Mouse (Mus musculus): Measurements from ENCODE around the gene Zfr. TPM values are rescaled to one million over a fixed set of nuclear protein-coding genes. Genes with fewer than 3 reads are reported as not detected.

Gene Zfr
- polyA plus RNA-seq, 1 experiment = 1.5 TPM

DNA sequence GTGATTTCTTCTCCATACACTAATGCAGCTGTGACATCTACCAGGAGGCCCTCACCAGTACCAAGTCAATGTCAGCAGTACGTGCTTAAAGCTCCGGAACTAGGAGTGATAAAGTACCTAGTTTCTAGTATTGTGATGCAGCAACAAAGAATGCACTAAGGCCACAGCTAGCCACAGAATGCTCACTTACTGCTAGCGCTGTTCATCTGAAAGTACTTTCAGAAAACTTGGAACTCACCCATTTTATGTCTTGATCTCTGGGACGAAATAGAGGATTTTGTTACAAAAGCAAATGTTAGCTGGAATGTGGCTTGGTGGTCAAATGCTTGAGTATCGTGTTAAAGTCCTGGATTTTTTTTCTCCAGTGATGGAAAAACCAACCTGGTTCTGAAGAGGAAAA, 30.0 kb upstream of the Zfr start:
- H3K36me3 ChIP-seq (ENCODE audit: control insufficient read depth) = no peaks in the 10 kb centered on the region
- H3K9me3 ChIP-seq (ENCODE audit: control insufficient read depth, low read length) = no peaks in the 10 kb centered on the region
- H3K4me3 ChIP-seq (replicated peaks) = no peak overlapping the region
- H3K4me1 ChIP-seq (ENCODE audit: control insufficient read depth) = no peaks in the 10 kb centered on the region; the same call in 1 of the 2 replicates
- no peaks in the 10 kb centered on the region for H3K27me3 ChIP-seq (ENCODE audit: control insufficient read depth)
- TF ChIP-seq TAL1 (IDR thresholded peaks at IDR 0.05; ENCODE audit: low read length) = no peak
- TF ChIP-seq GATA1 (IDR thresholded peaks at IDR 0.05; ENCODE audit: low read length) = no peak

DNA sequence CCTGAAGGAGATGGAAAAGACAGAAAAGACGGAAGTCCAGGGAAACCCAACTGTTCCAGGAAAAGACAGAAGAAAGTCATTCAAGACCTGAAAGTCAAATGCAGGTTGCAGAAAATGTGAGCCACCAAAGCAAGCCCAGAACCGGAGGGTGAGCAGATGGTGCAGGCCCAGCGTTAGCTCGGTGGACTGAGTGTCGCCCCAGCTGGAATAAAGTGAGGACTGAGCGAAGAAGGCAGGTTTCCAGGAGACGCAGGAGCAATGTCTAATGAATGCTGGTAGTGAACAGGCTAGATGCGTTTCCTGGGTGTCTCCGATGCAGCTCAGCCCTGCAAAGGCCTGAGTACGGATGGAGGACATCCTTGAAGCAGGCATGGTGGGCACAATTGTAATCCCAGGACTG, 29.5 kb upstream of the Zfr start:
- Histone ChIP-seq H3K27me3 (ENCODE audit: control insufficient read depth) (no peaks in the 10 kb centered on the region), H3K9me3 (ENCODE audit: control insufficient read depth, low read length) (no peaks in the 10 kb centered on the region), H3K4me3 (replicated peaks) (no peak overlapping the region), H3K4me1 (ENCODE audit: control insufficient read depth) (no peaks in the 10 kb centered on the region; the same call in 1 of the 2 replicates), H3K36me3 (ENCODE audit: control insufficient read depth) (no peaks in the 10 kb centered on the region)
- TF ChIP-seq TAL1 (IDR thresholded peaks at IDR 0.05; ENCODE audit: low read length) (no peak), GATA1 (IDR thresholded peaks at IDR 0.05; ENCODE audit: low read length) (no peak)

DNA sequence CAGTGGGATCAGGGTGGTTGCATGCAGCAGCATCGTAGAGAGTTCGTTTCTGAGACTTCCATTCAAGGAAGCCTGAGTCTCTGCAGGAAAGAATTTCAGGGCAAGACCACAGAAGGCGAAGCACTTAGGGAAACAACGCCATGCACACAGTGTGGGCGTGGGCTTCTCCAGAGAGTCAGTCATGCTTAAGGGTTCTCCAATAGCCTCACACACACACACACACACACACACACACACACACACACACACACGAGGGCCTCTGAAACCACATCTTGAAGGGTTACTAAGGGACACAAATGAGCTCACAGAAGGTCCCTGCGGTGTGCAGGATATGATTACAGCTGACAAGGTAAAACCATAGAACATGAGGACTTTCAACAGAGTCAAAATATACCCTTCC, 27.5 kb upstream of the Zfr start:
- Histone ChIP-seq H3K4me3 (replicated peaks) (no peak overlapping the region), H3K4me1 (ENCODE audit: control insufficient read depth) (no peaks in the 10 kb centered on the region; the same call in 1 of the 2 replicates), H3K27me3 (ENCODE audit: control insufficient read depth) (no peaks in the 10 kb centered on the region), H3K9me3 (ENCODE audit: control insufficient read depth, low read length) (no peaks in the 10 kb centered on the region), H3K36me3 (ENCODE audit: control insufficient read depth) (no peaks in the 10 kb centered on the region)
- TF ChIP-seq TAL1 (IDR thresholded peaks at IDR 0.05; ENCODE audit: low read length) (no peak), GATA1 (IDR thresholded peaks at IDR 0.05; ENCODE audit: low read length) (no peak)

- H3K27me3 ChIP-seq (ENCODE audit: control insufficient read depth) = no peaks in the 10 kb centered on the region
- peaks cover 4% of the 10 kb centered on the region; the same call in 1 of the 2 replicates for H3K9me3 ChIP-seq (ENCODE audit: control insufficient read depth, low read length)
- no peak overlapping the region for H3K4me3 ChIP-seq (replicated peaks)
- no peaks in the 10 kb centered on the region; the same call in 1 of the 2 replicates for H3K4me1 ChIP-seq (ENCODE audit: control insufficient read depth)
- TF ChIP-seq GATA1 (IDR thresholded peaks at IDR 0.05; ENCODE audit: low read length) (no peak), TAL1 (IDR thresholded peaks at IDR 0.05; ENCODE audit: low read length) (no peak)
- H3K36me3 ChIP-seq (ENCODE audit: control insufficient read depth) = no peaks in the 10 kb centered on the region
Measured at GRCm38 (mm10) chr15:12090981-12091669, 26.5 kb upstream of the Zfr start.

GRCm38 (mm10) chr15:12091781-12092458, 25.7 kb upstream of the Zfr start:
- H3K36me3 ChIP-seq (ENCODE audit: control insufficient read depth) = no peaks in the 10 kb centered on the region
- no peak overlapping the region for H3K4me3 ChIP-seq (replicated peaks)
- H3K27me3 ChIP-seq (ENCODE audit: control insufficient read depth) = no peaks in the 10 kb centered on the region
- peaks cover 4% of the 10 kb centered on the region; the same call in 1 of the 2 replicates for H3K9me3 ChIP-seq (ENCODE audit: control insufficient read depth, low read length)
- no peaks in the 10 kb centered on the region; the same call in 1 of the 2 replicates for H3K4me1 ChIP-seq (ENCODE audit: control insufficient read depth)
- TF ChIP-seq GATA1 (IDR thresholded peaks at IDR 0.05; ENCODE audit: low read length) = peak; percentile 92
- TF ChIP-seq TAL1 (IDR thresholded peaks at IDR 0.05; ENCODE audit: low read length) = no peak

DNA sequence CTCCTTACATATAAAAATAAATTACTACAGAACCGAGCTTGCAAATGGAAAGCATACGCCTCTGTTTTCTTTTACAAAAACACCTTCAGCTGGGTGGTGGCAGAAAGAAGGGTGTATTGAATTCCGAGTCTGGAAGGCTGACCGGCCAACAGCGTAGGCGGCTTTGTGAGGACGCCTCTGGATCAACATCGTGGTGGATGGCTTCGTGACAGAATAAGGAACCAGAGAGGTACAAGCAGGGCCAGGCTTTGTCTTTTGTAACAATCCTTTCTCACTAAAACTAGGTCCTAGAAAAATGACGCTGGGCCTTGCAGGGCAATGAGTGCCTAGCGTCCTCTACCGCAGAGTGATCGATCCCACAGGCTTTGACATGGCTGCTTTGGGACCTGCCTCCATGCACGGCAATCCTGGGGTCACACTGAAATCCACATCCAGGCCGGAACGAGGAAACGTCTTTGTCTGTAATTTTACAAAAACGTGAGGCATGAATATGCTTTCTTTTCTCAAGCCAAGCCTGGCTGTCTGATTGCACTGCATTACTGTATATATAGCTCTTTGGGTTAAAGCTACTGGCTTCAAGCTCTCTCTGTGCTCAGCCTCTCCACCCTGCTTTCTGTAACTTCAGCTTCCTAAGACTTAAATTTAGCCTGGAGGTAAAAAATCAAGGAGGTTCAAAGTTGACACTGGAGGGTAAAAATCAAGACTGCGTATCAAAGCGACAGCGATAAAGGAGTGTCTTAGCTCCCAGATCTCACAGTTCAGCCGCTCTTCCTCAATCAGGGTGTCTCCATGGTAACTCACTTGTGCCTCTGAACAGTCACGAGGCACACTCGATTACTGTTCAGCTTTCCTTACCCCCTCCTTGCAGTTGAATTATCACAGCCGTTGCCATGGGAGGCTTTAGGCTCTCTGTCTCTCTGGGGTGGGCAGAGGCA, 24.3 kb upstream of the Zfr start:
- TF ChIP-seq TAL1 (IDR thresholded peaks at IDR 0.05; ENCODE audit: low read length) (no peak), GATA1 (IDR thresholded peaks at IDR 0.05; ENCODE audit: low read length) (no peak)
- H3K4me1 ChIP-seq (ENCODE audit: control insufficient read depth) = no peaks in the 10 kb centered on the region; the same call in 1 of the 2 replicates
- H3K27me3 ChIP-seq (ENCODE audit: control insufficient read depth) = no peaks in the 10 kb centered on the region
- no peaks in the 10 kb centered on the region for H3K36me3 ChIP-seq (ENCODE audit: control insufficient read depth)
- no peak overlapping the region for H3K4me3 ChIP-seq (replicated peaks)
- peaks cover 11% of the 10 kb centered on the region for H3K9me3 ChIP-seq (ENCODE audit: control insufficient read depth, low read length)

GRCm38 (mm10) chr15:12093961-12094566, 23.6 kb upstream of the Zfr start:
- Histone ChIP-seq H3K36me3 (ENCODE audit: control insufficient read depth) (no peaks in the 10 kb centered on the region), H3K4me3 (replicated peaks) (no peak overlapping the region), H3K9me3 (ENCODE audit: control insufficient read depth, low read length) (peaks cover 11% of the 10 kb centered on the region), H3K27me3 (ENCODE audit: control insufficient read depth) (no peaks in the 10 kb centered on the region), H3K4me1 (ENCODE audit: control insufficient read depth) (no peaks in the 10 kb centered on the region; the same call in 1 of the 2 replicates)
- no peak for TF ChIP-seq TAL1 (IDR thresholded peaks at IDR 0.05; ENCODE audit: low read length)
- TF ChIP-seq GATA1 (IDR thresholded peaks at IDR 0.05; ENCODE audit: low read length) = no peak

DNA sequence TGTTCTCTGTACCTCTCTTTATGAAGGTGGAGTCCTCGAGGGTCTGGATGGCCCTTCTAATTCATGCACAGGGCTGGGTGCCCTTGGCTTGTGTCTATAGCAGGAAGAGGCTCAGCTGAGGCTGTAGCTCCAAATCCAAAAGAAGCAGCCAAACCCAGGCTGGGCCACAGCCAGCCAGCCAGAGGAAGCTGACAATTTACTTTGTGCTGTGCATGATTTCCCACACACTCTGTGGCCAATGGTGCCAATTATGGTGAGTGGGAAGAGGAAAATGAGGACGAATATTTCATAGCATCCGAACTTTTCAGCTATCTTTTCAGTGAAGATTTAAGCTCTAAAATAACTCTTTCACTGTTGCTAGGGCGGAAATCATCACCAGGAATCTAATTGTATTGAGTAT, 21.2 kb upstream of the Zfr start:
- Histone ChIP-seq H3K27me3 (ENCODE audit: control insufficient read depth) (no peaks in the 10 kb centered on the region), H3K4me3 (replicated peaks) (no peak overlapping the region), H3K4me1 (ENCODE audit: control insufficient read depth) (no peaks in the 10 kb centered on the region; the same call in 1 of the 2 replicates), H3K36me3 (ENCODE audit: control insufficient read depth) (no peaks in the 10 kb centered on the region), H3K9me3 (ENCODE audit: control insufficient read depth, low read length) (peaks cover 11% of the 10 kb centered on the region)
- TF ChIP-seq GATA1 (IDR thresholded peaks at IDR 0.05; ENCODE audit: low read length) (no peak), TAL1 (IDR thresholded peaks at IDR 0.05; ENCODE audit: low read length) (no peak)

Data from erythroblast, embryonic 14.5 days (primary cell).